ENCODE assay signal across 12 mouse cellular contexts in the genomic region with DNA sequence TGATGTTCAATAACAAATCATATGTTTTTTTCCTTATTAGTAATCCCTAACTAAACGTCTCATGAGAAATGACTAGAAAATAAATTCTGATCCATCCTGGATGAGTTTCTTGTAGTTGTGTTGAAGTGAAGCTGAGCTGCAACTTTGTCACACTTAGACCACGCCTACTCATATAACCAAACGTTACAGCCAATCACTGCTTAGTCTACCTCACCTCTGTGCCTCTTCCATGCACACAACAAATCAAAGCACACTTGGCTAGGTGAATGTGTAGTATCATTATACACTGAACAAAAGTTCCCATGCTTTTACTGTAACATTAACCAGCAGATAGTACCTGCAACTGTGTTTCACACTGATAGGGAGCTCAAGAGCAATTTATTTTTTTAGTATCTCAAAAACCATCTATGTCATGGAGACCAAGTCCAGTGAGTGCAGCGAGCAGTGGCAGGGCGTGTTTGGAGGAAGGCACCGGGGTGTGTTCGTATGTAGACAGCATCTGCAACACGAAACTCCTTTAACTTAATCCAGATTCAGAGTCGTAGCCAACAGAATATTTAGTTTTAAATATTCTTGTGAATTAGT. TPM values are rescaled to one million over a fixed set of nuclear protein-coding genes. Genes with fewer than 3 reads are reported as not detected.
A peak's percentile ranks its signal among the peaks of the same experiment; 100 is the strongest.
DNase-seq lines count a peak whose midpoint lies in the region; ATAC-seq and TF ChIP-seq lines count a peak whose summit lies in the region.
"Had no signal": no experiment of that assay in that cellular context is flagged by ENCODE, and none has a peak within 500 bp of the region (broad histone marks: within the 10 kb centered on the region; RNA-seq: fewer than 3 reads in every experiment).

No protein-coding gene starts in this region.

- H3K4me1 ChIP-seq in cerebellum, adult 2 months (ENCODE audit: control insufficient read depth, insufficient read depth, low read length), result peaks cover 2% of the 10 kb centered on the region; the same call in 1 of the 2 replicates
- H3K4me1 ChIP-seq in heart, postnatal 0 days (ENCODE audit: control insufficient read depth, insufficient read depth), result no peaks in the 10 kb centered on the region
- peaks cover 14% of the 10 kb centered on the region for H3K4me1 ChIP-seq in intestine, embryonic 14.5 days (replicated peaks; ENCODE audit: control insufficient read depth, insufficient read depth, low read length)
- H3K4me1 ChIP-seq in small intestine, adult 2 months (ENCODE audit: control insufficient read depth, insufficient read depth, insufficient read length, low read length), result no peaks in the 10 kb centered on the region

- H3K27me3 ChIP-seq in cerebellum, adult 2 months (ENCODE audit: control insufficient read depth, insufficient read depth, low read length), result no peaks in the 10 kb centered on the region
- H3K27me3 ChIP-seq in heart, postnatal 0 days (ENCODE audit: control insufficient read depth, insufficient read depth, low read length), result no peaks in the 10 kb centered on the region
- no peaks in the 10 kb centered on the region for H3K27me3 ChIP-seq in intestine, embryonic 14.5 days (replicated peaks; ENCODE audit: control insufficient read depth, insufficient read depth, low read length)
- no peaks in the 10 kb centered on the region for H3K27me3 ChIP-seq in small intestine, adult 2 months (ENCODE audit: control insufficient read depth, insufficient read depth, low read length)

- H3K4me2 ChIP-seq in heart, postnatal 0 days (ENCODE audit: low read depth, low read length), result peak overlapping the region; percentile 47
- peak overlapping the region; percentile 52 for H3K4me2 ChIP-seq in intestine, embryonic 14.5 days (ENCODE audit: low read length)

- DNase-seq in cerebellum, adult 2 months, result peak in 1 of 2 experiments; percentile 59
- DNase-seq in cerebellum, adult 9-11 months, result no peak
- peak; percentile 82 for DNase-seq in heart, postnatal 0 days (ENCODE audit: low spot score)
- no peak for DNase-seq in heart, adult 18-20 months
- DNase-seq in intestine, embryonic 14.5 days (ENCODE audit: low spot score), result no peak
- no peak for DNase-seq in frontal cortex, postnatal 14 days (ENCODE audit: low spot score in 2 of 2)
- DNase-seq: kidney, adult 18-20 months; layer of hippocampus, adult 9-11 months had no signal

- H3K9ac ChIP-seq in heart, postnatal 0 days (replicated peaks; ENCODE audit: low read depth, low read length), result no peak overlapping the region
- H3K9ac ChIP-seq in intestine, embryonic 14.5 days (ENCODE audit: low read length), result no peak overlapping the region

- no peak for TF ChIP-seq POLR2A in cerebellum, adult 2 months (IDR thresholded peaks at IDR 0.05; ENCODE audit: borderline replicate concordance, insufficient read depth, low read length)
- TF ChIP-seq POLR2A in small intestine, adult 2 months (IDR thresholded peaks at IDR 0.05; ENCODE audit: low read depth, low read length), result no peak

- TF ChIP-seq EP300 in heart, postnatal 0 days (IDR thresholded peaks at IDR 0.05; ENCODE audit: low read depth), result no peak

- peak overlapping the region; percentile 51 for H3K4me3 ChIP-seq in cerebellum, adult 2 months (replicated peaks; ENCODE audit: insufficient read depth, low read depth, low read length)
- H3K4me3 ChIP-seq in heart, postnatal 0 days (ENCODE audit: low read depth, low read length), result peak overlapping the region; percentile 31
- peak overlapping the region; percentile 33 for H3K4me3 ChIP-seq in intestine, embryonic 14.5 days (ENCODE audit: low read depth, low read length)
- peak overlapping the region; percentile 40 for H3K4me3 ChIP-seq in small intestine, adult 2 months (ENCODE audit: low read depth, low read length)

- H3K36me3 ChIP-seq in heart, postnatal 0 days (replicated peaks; ENCODE audit: control insufficient read depth, insufficient read depth, low read length), result no peaks in the 10 kb centered on the region
- no peaks in the 10 kb centered on the region for H3K36me3 ChIP-seq in intestine, embryonic 14.5 days (ENCODE audit: control insufficient read depth, insufficient read depth, low read length)
- H3K36me3 ChIP-seq in small intestine, adult 2 months (ENCODE audit: control insufficient read depth, insufficient read depth, low read length), result no peaks in the 10 kb centered on the region

- no peak overlapping the region for H3K27ac ChIP-seq in cerebellum, adult 2 months (ENCODE audit: insufficient read depth, low read length)
- H3K27ac ChIP-seq in heart, postnatal 0 days (ENCODE audit: low read depth), result 0 out of 2 replicates have a peak overlapping the region, but pooled peaks have one; percentile 31
- H3K27ac ChIP-seq in intestine, embryonic 14.5 days (ENCODE audit: low read depth), result peak overlapping the region; percentile 27; the same call in 1 of the 2 replicates
- H3K27ac ChIP-seq in small intestine, adult 2 months (ENCODE audit: insufficient read depth, low read depth, low read length), result no peak overlapping the region

- 52% methylated on average over 9 of the region's 9 CpGs for WGBS in cerebellum, adult 2 months
- WGBS in heart, postnatal 0 days, result 32% methylated on average over 9 of the region's 9 CpGs
- 41% methylated on average over 9 of the region's 9 CpGs for WGBS in intestine, embryonic 14.5 days
- 68% methylated on average over 9 of the region's 9 CpGs for WGBS in small intestine, adult 2 months

- ATAC-seq in heart, postnatal 0 days (ENCODE audit: insufficient read depth, low read depth), result peak; percentile 77; the same call in 1 of the 2 replicates
- no peak for ATAC-seq in intestine, embryonic 14.5 days (replicated peaks; ENCODE audit: low FRiP score, low TSS enrichment, low read depth)
- ATAC-seq in granulocyte monocyte progenitor cell, adult 5-6 weeks (replicated peaks; ENCODE audit: poor library complexity, severe bottlenecking), result no peak
- ATAC-seq: Patski had no signal

- no peak for TF ChIP-seq CTCF in cerebellum, adult 2 months (IDR thresholded peaks at IDR 0.05; ENCODE audit: borderline replicate concordance, insufficient read depth, low read depth, low read length)
- TF ChIP-seq CTCF in heart, postnatal 0 days (IDR thresholded peaks at IDR 0.05; ENCODE audit: low read depth), result no peak
- no peak for TF ChIP-seq CTCF in small intestine, adult 2 months (IDR thresholded peaks at IDR 0.05; ENCODE audit: extremely low read depth, insufficient read length, insufficient replicate concordance, low read depth, low read length)

- H3K9me3 ChIP-seq in heart, postnatal 0 days (replicated peaks; ENCODE audit: control insufficient read depth, low read length), result no peaks in the 10 kb centered on the region
- no peaks in the 10 kb centered on the region for H3K9me3 ChIP-seq in intestine, embryonic 14.5 days (ENCODE audit: control insufficient read depth, low read length)

RNA-seq across cellular contexts. Expression of a gene that starts 3.7 kb away (rescaled TPM):
- polyA plus RNA-seq in cerebellum, adult 2 months (2012; rRNA removed), result 8.3 and 8.5 TPM in 2 replicates
- total RNA-seq in heart, postnatal 0 days (2014; rRNA removed; ENCODE audit: low replicate concordance), result 0.27 and 2.8 TPM in 2 replicates
- 2.4 TPM in 2 replicates for polyA plus RNA-seq in heart, postnatal 0 days (2015; fragmentation: Nextera tagmentation; extraction: Ambion mirVana)
- total RNA-seq in heart, adult 18-20 months (2021), result 1 to 10 TPM in 1 of 2 experiments, under 1 TPM in 1; 0.65 to 1.2 TPM
- 9.8 and 11.2 TPM in 2 replicates for polyA plus RNA-seq in intestine, embryonic 14.5 days (2014; fragmentation: Nextera tagmentation; extraction: Ambion mirVana)
- 0.84 and 1.9 TPM in 2 replicates for polyA plus RNA-seq in small intestine, adult 2 months (2012; rRNA removed)
- not detected in 2 replicates for total RNA-seq in granulocyte monocyte progenitor cell, adult 5-6 weeks (2014; fragmentation: Nextera tagmentation)
- not detected in 2 replicates for total RNA-seq in granulocyte monocyte progenitor cell, adult 5-6 weeks (2017)
- total RNA-seq: monocyte, adult 5-6 weeks had no signal
- polyA plus RNA-seq: Patski had no signal

Comparison
In these comparisons a context has a peak if more than half of its experiments do, and no peak if none do; other contexts are left out.
1. H3K27ac ChIP-seq: peak in heart, postnatal 0 days (single experiment) and intestine, embryonic 14.5 days (single experiment); none in cerebellum, adult 2 months (single experiment) and small intestine, adult 2 months (single experiment).
2. Peak in every context shown above with its lines, with median percentiles within 50 percentile points of each other: H3K4me3 ChIP-seq.